Mouse (Mus musculus) CH12.LX (cell line): ENCODE measurements at regions not wholly inside any gene's neighbourhood (a gene's known extent, or its start where the extent isn't known, plus 50 kb on each side); places are given as distances from the start of the nearest gene placed in this dataset.
"Not testable (repeated sequence)": the region's sequence is repeated elsewhere in the genome, so short reads cannot be mapped to it uniquely, and the experiment has no call there.

Source experiments
- DNase-seq: peaks from one replicate; pipeline ENCODE4 v3.0.0-alpha.2; 2013; ENCODE audit errors: extremely low read depth
- H3K27ac ChIP-seq: 2 replicates; pipeline ENCODE4 v1.5.1; 2012; ENCODE audit warnings: low read depth, mild to moderate bottlenecking, control low read depth, moderate library complexity; ENCODE audit not compliant: insufficient read depth
- H3K27me3 ChIP-seq: replicated peaks from 2 replicates; pipeline ENCODE3; 2012; ENCODE audit warnings: inconsistent platforms
- H3K36me3 ChIP-seq, 2 experiments: replicated peaks in 1 of 2; 2 replicates each; pipeline versions ENCODE3 to v1.6.1; 2012; ENCODE audit warnings: inconsistent platforms in 1 of 2, low read length in 1 of 2, mild to moderate bottlenecking in 1 of 2, mixed read lengths in 1 of 2, moderate library complexity in 1 of 2; ENCODE audit not compliant: control insufficient read depth in 1 of 2, insufficient read depth in 1 of 2
- H3K4me1 ChIP-seq, 2 experiments: 2 replicates each; pipeline ENCODE4 v1.6.1; 2012; ENCODE audit warnings: inconsistent platforms in 1 of 2, moderate library complexity in 1 of 2; ENCODE audit not compliant: insufficient read depth in 2 of 2, control insufficient read depth in 1 of 2
- H3K4me2 ChIP-seq: 2 replicates; pipeline ENCODE4 v1.6.1; 2012; ENCODE audit warnings: low read depth, mild to moderate bottlenecking, control low read depth; ENCODE audit not compliant: poor library complexity, insufficient read depth, severe bottlenecking
- H3K4me3 ChIP-seq, 3 experiments: fragments of 150-350 bp in 1 of 3; sonication (generic) in 1 of 3; replicated peaks in 1 of 3; 2 replicates each; pipeline versions ENCODE3 to v1.5.1; 2011 to 2012; ENCODE audit warnings: low read depth in 2 of 3, low read length in 2 of 3, mild to moderate bottlenecking in 2 of 3, moderate library complexity in 2 of 3, control low read depth in 1 of 3, improper control_type of control experiment in 1 of 3, inconsistent platforms in 1 of 3, mixed read lengths in 1 of 3; ENCODE audit not compliant: poor library complexity in 1 of 3
- H3K79me2 ChIP-seq: replicated peaks from 2 replicates; pipeline ENCODE4 v1.6.1; 2012; ENCODE audit warnings: mild to moderate bottlenecking, moderate library complexity; ENCODE audit not compliant: control insufficient read depth, poor library complexity, insufficient read depth, severe bottlenecking; ENCODE audit errors: extremely low read depth
- H3K9ac ChIP-seq: 2 replicates; pipeline ENCODE4 v1.6.1; 2012; ENCODE audit warnings: low read depth, mild to moderate bottlenecking, control low read depth, moderate library complexity; ENCODE audit not compliant: insufficient read depth
- H3K9me3 ChIP-seq: replicated peaks from 2 replicates; pipeline ENCODE3; 2012; ENCODE audit warnings: low read length, inconsistent platforms, mixed read lengths
- GABPA ChIP-seq: IDR thresholded peaks from 2 replicates; pipeline ENCODE4 v1.6.1; 2012; ENCODE audit warnings: low read depth, low read length, improper control_type of control experiment, inconsistent platforms; ENCODE audit not compliant: insufficient replicate concordance
- MAX ChIP-seq: IDR thresholded peaks from 2 replicates; pipeline ENCODE4 v1.6.1; 2011; ENCODE audit warnings: low read length, improper control_type of control experiment
- dilution Hi-C: fragments of 300-500 bp; cut with MboI; formaldehyde crosslinking; loops from 2 replicates; pipeline ENCODE4 v1.14.3; 2020; ENCODE audit warnings: low sequenced_read_pairs; ENCODE audit not compliant: extremely low pct_unique_long_range_greater_than_20kb, extremely low pct_ligation_motif_present
- in situ Hi-C: fragments of 300-500 bp; cut with MboI; formaldehyde crosslinking; loops from 3 replicates; pipeline ENCODE4 v1.14.3; 2019; ENCODE audit warnings: low sequenced_read_pairs, low pct_ligation_motif_present, low pct_unique_long_range_greater_than_20kb, mixed read lengths

GRCm38 (mm10) chr17:94652412-94652811 is 97.4 kb downstream of the Mettl4 start:
- H3K4me2 ChIP-seq = no peak overlapping the region
- peaks cover 19% of the 10 kb centered on the region for H3K27me3 ChIP-seq
- TF ChIP-seq MAX (no peak), GABPA (no peak)
- TF ChIP-seq, all 38 proteins: peak for 0
- H3K9ac ChIP-seq = no peak overlapping the region
- dilution Hi-C loops = no loop called here
- no peak overlapping the region for H3K4me3 ChIP-seq
- no peak overlapping the region for H3K27ac ChIP-seq
- in situ Hi-C loops = no loop called here
- no peaks in the 10 kb centered on the region for H3K79me2 ChIP-seq
- H3K4me1 ChIP-seq = no peaks in the 10 kb centered on the region
- DNase-seq = no peak
- H3K9me3 ChIP-seq = no peaks in the 10 kb centered on the region
- no peaks in the 10 kb centered on the region for H3K36me3 ChIP-seq

- H3K9ac ChIP-seq, H3K36me3 ChIP-seq, in situ Hi-C loops, dilution Hi-C loops, H3K4me3 ChIP-seq, H3K9me3 ChIP-seq, H3K4me2 ChIP-seq, H3K79me2 ChIP-seq, H3K27ac ChIP-seq, H3K4me1 ChIP-seq, DNase-seq: not testable (repeated sequence)
- peaks cover 21% of the 10 kb centered on the region for H3K27me3 ChIP-seq
Measured at GRCm38 (mm10) chr17:94651517-94651916, 98.3 kb downstream of the Mettl4 start.
